Mouse (Mus musculus) embryo, embryonic 11.5 days (tissue): ENCODE results near the gene Hfe.
"Not testable (repeated sequence)": the region's sequence is repeated elsewhere in the genome, so short reads cannot be mapped to it uniquely, and the experiment has no call there.

Source experiments
- DNase-seq: peaks from one replicate; pipeline ENCODE4 v3.0.0-alpha.2; 2012; ENCODE audit warnings: low read depth, low spot score

Gene Hfe

DNA sequence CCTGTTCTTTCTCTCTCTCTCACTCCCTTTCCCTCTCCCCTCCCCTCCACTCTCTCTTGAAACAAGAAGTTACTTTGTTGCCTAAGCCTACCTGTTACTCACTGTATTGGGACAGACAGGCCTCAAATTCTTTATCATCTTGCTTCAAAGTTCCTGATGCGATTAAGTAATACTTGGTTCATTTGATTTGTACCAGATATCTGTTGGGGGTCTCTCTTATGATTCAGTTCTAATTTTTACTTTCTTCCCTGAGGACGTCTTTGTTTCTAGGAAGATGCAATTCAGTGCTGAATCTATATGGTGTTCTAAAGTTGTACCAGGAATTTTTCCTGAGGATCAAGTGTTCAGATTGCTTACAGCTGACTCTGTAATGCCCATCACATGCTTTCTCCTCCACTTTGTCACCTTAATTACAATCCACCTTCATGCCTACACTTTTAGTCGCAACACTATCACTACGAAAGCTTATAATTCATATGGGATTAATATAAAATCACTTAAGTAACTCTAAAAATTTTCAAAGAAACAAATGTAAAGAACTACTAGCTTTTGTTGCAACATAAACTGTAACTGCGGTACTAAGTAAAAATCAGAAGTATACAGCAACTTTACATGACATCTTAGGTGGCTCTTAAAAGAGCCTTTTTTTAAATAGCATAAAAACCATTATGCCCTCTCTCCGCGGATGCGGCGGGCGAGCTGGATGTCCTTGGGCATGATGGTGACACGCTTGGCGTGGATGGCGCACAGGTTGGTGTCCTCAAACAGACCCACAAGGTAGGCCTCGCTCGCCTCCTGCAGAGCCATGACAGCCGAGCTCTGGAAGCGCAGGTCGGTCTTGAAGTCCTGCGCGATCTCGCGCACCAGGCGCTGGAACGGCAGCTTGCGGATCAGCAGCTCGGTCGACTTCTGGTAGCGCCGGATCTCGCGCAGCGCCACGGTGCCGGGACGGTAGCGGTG lies 34.0 kb upstream of the Hfe start:
- DNase-seq = no peak

DNA sequence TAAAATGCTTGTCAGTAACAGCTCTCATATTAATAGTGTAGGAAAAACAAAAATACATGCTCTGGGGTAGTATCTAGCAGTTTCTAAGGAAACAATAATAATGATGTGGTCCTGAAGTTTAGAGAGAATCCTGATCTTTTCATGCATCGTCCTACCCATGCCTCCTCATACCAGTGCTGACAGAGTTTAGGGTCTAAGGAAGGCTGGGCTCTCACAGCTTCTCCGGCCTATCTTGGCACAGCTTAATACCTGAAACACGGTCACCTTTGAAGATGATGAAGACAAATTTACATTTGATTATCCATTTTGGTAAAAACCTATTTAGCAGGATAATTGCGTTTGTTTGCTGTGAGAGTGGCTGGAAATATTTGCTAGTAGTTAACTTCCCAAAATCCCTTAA lies 33.3 kb upstream of the Hfe start:
- no peak for DNase-seq

DNA sequence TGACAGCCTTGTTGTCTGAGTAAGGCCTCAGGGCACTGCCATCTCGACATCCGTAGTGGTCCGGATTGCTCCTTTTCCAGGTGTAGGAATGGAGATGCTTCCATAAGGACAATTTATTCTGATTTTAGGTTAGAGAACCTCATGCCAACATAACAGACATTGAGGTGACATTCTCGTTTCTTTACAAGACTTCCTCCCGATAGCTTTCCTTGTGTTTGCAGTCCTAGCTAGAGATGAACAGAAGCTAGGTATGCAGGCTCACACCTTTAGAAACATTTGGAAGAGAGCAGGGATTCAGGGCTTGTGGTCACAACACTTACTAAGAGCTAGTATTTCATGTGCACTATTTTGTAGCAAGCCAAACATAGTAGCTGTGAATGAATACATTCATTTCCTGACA lies 32.6 kb upstream of the Hfe start:
- DNase-seq = no peak

DNA sequence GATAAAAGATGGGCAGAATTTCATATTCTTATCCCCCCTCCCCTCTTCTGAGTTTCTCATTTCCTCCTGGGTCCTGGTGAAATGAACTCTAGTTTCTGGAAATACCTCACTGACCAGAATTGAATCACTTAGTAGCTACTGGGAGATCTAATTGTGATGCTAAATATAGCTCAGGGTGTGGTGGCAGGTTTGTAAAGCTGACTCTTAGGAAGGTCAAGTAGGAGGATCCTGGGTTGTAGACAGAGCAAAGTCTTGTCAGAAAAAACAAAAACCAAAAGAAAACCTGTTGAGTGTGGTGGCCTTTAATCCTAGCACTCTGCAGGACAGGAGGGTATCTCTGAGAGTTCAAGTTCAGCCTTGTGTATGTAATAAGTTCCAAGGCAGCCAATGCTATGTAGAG lies 31.4 kb upstream of the Hfe start:
- no peak for DNase-seq

DNA sequence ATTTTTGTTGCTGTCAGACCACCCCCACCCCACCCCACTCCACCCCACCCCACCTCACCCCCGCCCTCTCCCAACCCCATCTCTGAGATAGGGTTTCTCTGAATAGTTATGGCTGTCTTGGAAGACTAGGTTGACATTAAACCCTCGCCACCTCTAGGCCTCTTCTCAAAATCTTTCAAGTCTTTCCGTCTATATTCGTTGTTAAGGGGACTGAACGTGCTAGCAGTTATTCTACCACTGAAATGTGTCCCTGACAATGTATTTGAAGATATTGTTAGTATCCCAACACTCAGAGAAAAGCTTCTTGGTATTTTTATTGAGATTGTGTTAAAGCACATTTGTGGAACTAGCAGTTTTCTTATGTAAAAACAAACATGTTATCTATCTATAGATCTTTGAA lies 30.3 kb upstream of the Hfe start:
- no peak for DNase-seq

DNA sequence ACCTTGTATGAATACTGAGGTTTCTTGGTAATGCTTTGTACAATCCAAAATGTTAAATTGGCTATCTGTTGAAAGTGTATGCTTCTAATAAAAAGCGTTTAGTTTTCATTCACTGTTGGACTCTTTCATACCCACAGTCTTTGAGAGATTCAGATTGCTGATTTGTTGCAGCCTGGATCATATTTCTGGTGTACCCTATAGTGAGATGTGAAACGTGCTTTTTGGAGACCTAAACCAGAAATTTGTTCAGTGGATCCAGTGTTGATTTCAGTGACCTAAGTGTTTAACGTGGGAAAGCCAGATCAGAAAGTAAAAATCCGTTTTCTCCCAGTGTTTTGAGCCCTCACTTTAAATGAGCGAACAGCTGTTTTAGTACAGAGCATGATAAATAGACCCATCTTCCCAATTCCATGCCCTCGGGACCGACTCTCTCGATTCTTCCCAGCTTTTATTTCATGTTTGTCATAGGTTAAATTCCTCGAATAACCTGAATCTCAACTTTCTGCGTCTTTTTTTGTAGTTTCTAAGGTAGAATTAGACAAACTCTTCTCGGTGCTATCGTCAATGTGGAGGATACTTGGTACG lies 29.7 kb upstream of the Hfe start:
- DNase-seq = no peak

DNA sequence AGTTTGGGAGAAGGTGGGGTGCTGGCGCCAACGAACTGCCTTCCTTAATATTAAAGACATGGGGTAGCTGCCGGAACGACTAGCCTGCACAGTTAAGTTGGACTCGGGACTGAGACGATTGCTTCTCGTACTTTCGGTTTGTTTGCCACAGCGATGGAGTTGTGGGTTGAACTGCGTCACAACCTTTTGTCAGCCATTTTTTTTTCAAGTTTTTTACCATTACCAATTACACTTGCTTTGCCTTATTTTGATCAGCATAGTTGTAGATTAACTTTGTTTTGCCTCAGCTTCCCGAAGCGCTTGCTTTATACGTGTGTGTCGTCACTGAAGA lies 29.2 kb upstream of the Hfe start:
- DNase-seq = no peak

DNA sequence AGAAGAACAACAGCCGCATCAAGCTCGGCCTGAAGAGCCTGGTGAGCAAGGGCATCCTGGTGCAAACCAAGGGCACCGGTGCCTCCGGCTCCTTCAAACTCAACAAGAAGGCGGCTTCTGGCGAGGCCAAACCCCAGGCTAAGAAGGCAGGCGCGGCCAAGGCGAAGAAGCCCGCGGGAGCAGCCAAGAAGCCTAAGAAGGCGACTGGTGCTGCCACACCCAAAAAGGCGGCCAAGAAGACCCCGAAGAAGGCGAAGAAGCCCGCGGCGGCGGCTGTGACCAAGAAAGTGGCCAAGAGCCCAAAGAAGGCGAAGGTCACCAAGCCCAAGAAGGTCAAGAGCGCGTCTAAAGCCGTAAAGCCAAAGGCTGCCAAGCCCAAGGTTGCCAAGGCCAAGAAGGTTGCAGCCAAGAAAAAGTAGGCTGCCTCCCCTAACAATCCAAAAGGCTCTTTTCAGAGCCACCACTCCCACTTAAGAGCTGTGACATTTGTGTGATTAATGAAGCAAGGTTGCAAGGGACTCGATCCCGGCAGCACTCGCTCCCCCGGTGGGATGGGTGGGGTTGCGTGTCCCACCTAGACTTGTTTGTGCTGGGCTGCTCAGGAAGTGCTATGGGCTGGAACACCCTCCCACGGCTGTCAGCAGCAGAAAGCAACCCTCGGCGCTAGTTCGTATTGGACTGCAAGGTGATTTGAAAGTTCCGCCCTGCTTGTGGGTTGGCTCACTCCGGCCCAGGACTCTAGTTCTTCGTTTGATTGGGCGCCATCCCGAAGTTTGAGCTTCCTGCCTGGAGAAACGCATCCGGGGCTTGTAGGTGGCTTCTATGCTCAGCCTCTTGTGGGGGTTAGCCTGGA lies 28.6 kb upstream of the Hfe start:
- peak; percentile 83 for DNase-seq

DNA sequence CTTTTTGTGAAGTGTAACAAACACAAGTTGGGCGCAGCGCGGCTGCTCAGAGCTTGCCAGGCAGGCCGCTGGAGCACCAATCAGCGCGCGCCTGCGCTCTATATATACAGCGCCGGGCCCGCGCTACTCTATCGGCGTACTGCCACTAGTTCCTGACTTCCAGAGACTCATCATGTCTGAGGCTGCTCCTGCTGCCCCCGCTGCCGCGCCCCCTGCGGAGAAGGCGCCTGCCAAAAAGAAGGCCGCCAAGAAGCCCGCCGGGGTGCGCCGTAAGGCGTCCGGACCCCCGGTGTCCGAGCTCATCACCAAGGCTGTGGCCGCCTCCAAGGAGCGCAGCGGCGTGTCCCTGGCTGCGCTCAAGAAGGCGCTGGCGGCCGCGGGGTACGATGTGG lies 28.0 kb upstream of the Hfe start, which contains the start of gene Hist1h1c:
TSS of gene Hist1h1c (plus strand) at position 132 of the 392 bp plus-strand sequence.
- DNase-seq = peak; percentile 90

DNA sequence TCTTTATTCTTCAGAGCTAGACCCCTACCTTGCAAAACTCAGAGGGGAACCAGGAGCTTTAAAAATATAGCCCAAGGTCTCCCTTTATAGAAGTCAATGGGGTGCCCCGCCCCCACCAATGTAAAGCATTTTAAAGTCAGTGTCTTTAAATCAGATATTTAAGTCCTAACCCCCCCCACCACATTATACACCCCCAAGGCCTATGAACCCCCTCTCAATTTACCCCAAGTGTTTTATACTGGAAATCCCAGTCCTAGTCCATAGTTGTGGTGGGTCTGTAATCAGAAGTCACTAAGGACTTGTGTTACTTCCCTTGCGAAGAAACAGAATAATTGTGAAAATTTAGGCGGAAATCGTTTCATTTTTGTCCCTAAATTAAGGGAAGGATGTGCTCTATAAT lies 27.4 kb upstream of the Hfe start:
- no peak for DNase-seq

DNA sequence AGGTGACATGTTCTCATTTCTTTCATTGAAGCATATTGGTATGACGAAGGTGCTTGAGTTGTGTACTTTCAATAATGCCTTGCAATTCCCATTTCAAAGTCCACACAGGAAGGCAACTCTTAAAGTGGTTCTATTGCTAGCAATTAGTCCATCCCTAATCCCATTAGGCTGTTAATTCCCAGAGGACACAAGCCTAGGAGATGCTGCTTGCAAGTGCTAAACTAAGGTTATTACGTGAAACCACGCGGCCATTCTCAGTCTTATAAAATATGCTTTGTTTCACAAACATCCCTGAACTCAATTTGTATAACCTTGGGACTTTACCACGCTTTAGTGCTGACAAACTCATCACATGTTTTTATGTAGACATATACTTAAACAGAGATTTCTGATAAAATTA lies 26.4 kb upstream of the Hfe start:
- DNase-seq = no peak

DNA sequence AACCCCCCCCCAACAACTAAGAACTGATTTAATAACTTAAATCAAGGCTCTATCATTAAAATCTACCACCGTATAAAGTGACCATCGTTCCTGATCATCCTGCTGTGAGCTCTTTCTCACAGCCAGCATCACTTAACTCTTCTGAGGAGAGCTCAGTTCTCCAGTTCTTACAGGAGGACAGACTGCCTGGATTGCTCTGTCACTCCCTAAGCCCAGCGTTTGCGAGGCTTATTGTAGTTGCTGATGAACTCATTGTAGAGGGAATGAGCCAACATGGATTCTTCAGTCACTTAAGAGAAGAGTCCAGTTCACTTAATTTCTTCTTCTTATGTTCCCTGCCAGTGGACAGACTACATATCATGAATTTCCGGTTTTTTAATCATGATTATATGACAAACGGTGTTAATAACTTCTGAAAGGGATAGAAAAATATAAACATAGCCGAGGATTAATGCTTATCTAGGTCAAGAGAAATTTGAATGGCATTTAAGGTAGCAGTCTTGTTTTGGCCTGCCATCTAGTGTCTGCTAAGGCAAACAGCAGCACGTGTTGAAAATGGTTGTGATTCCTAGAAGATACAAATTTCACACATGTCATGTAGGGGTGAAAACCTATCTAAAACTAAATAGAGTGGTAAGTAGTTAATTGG lies 21.6 kb upstream of the Hfe start:
- DNase-seq = no peak

DNA sequence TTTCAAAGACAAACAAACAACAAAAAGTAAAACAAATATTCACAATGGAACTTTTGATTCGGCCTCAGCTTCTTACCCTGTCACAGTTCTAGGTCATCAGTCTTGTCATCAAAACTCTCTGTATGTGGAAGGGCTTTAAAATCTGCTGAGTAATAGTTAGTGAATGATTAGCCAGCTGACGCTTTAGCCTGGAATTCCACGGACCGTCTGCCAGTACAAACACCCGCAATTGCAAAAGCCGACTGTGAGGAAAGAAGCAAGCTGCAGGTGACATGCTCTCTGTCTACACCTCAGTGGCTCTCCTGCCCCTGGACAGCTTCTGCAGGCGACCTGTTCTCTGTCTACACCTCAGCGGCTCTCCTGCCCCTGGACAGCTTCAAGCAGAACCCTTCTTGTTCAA lies 19.8 kb upstream of the Hfe start:
- DNase-seq = no peak

DNA sequence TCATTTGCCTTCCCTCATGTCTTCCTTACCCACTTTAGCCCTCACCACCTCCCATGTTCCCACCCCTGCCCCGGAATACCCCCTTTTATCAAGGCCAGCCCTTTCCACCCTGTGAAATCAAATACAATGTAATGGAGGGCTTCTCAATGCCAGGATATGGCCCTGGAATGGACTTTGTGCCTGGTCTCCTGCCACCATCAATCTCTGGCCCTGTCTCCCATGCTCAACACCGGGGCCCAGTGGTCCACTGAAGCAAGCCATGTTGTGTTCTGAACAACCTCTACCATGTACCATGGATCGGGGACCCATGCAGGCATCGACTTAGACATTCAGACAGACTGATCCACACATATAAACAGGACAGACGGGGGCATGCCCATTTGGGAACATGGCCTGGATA lies 19.1 kb upstream of the Hfe start:
- DNase-seq = no peak

DNA sequence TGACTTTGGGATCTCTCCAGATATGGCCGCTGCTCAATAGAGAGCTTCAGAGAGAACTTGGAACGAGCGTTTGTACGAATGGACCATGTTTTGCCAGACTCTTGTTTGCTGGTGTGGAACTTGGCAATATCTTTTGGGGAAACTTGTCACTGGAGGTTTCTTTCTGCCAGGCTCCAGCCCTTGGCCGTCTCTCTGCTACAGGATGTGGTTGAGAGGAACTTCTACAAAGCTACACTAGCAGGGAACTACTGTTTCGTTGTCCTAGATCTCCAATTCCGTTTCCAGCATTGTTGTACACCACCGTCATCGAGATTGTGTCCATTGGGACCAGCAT lies 18.5 kb upstream of the Hfe start:
- no peak for DNase-seq

DNA sequence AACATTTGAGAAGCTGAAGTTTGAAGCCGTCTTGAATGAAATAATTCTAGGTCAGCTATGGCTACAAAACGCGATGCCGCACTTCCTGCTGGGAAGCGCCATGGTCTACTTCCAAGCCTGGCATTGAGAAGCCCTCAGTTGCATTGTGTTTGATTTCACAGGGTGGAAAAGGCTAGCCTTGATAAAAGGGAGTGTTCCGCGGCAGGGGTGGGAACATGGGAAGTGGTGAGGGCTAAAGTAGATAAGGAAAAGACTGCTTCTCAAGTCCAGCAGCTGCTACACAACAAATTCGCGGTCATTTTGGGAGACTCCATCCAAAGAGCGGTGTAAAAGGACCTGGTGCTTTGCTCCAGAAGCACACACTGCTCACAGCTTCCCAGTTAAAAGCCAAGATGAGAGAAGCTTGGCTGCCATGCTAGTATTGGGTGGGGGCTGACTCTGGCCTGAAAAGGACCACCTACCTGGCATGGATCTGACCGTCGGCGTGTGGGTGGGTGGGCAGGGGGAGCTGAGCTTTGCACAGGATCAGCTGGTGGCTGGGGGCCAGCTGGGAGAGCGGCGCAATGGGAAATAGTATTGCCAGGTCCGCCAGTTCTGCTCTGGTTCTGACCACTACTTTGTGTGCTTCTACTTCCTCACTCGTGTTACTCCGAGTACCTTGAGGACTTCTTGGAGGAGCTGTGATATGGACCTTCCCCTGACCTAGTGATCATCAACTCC lies 18.0 kb upstream of the Hfe start:
- DNase-seq = no peak

DNA sequence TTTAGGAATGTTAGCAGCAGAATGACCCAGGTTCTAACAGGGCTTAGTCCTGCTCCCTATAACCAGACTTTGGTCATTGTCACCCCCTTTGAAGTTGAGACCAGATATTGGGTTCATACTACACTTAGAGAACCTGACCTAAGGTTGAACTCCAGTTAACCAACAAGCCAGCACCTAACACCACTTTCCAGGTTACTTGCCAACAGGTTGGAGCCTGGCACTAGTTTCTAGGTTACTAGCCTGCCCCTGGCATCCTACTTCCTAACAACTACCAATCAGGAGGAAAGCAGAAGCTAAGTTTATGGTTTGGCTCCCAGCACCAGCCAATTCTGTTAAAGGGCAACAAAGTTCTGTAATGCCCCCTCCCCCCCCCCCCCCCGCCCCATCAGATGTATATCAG lies 14.6 kb upstream of the Hfe start:
- DNase-seq = no peak

DNA sequence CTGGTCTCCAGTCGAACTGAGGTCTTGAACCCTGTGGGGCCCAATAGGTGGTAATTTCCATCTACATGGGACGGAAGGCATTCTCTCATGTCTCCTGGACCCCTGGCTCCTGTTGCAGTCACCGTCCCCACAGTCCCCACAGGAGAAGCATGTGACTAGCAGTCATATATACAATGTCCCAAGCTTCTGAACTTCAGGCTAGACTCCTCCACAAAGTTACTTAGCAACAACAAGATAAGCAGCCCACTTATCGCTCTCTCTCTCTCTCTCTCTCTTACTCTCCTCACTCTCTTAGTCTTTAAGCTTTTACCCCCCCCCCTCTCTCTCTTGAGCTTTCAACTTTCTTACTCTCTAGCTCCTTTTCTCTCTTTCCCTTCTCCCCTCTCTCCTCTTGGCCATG lies 13.6 kb upstream of the Hfe start:
- no peak for DNase-seq

DNA sequence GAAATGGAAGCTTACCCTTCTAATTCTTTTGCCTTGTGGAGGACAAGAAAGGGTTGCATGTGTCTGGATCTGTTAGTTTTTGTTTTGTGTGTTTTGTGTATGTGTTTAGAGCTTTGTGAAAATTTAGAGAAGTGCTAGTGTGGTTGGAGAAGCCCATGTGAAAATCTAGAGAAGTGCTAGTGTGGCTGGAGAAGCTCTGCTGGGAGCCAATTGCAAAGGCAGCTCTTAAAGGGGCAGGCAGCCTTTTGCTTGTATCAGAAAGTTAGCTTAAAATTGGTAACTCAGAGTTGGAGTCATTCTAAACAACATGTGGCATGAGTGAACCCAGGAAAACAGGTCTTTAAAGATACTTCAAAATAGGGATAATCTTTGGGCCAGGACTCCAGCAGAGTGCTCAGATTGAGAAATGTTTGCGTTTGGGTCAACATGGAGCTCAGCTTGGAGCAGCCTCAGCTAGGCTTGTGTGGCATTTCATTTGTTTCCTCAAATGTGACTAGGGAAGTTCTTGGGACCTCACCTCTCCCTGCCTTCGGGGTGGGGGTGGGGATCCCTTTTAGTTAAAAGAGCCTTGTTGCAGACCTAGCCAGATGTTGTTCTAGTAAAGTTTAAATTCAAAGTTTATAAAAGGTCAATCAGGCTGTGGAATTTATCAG lies 7.1 kb upstream of the Hfe start:
- not testable (repeated sequence) for DNase-seq

DNA sequence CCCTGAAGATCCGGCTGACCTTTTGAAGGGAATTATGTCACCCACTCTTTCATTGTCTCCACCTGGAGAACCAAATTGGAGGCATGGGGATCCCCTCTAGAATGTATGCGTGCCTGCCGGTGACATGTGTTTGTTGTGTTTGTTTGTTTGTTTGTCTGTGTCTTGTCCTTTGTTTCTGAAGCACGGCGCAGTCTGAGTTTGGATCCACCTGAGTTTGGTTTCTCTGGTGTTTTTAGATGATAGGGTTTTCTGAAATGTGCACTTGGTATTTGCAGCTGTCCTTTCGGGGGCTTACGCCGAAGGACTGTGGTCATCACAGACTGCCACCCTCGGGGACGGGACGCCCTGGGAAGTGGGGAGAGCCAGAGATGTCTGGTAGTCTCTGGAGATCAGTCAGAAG lies 6.5 kb upstream of the Hfe start:
- DNase-seq = no peak
